Mouse (Mus musculus): ENCODE measurements at regions not wholly inside any gene's neighbourhood (a gene's known extent, or its start where the extent isn't known, plus 50 kb on each side); places are given as distances from the start of the nearest gene placed in this dataset.

GRCm38 (mm10) chr13:44554686-44555463, 174.4 kb upstream of the Jarid2 start:
- Histone ChIP-seq H3K4me1 (ENCODE audit: control insufficient read depth, insufficient read depth, low read depth, low read length) (no peaks in the 10 kb centered on the region), H3K27me3 (replicated peaks; ENCODE audit: control insufficient read depth, insufficient read depth, low read length) (no peaks in the 10 kb centered on the region), H3K4me3 (ENCODE audit: low read length) (no peak overlapping the region), H3K36me3 (ENCODE audit: control insufficient read depth, insufficient read depth, low read length) (no peaks in the 10 kb centered on the region), H3K9me3 (ENCODE audit: control insufficient read depth, low read length) (no peaks in the 10 kb centered on the region), H3K9ac (ENCODE audit: low read depth, low read length) (no peak overlapping the region), H3K27ac (ENCODE audit: low read depth, low read length) (no peak overlapping the region), H3K4me2 (ENCODE audit: low read length) (no peak overlapping the region)
- ATAC-seq = no peak
- WGBS = 74% methylated on average over 9 of the region's 9 CpGs

GRCm38 (mm10) chr13:44555979-44556378, 173.3 kb upstream of the Jarid2 start:
- ATAC-seq = no peak
- 72% methylated on average over 6 of the region's 6 CpGs for whole genome bisulfite sequencing
- Histone ChIP-seq H3K27ac (ENCODE audit: low read depth, low read length) (no peak overlapping the region), H3K4me2 (ENCODE audit: low read length) (no peak overlapping the region), H3K4me1 (ENCODE audit: control insufficient read depth, insufficient read depth, low read depth, low read length) (no peaks in the 10 kb centered on the region), H3K9ac (ENCODE audit: low read depth, low read length) (no peak overlapping the region), H3K4me3 (ENCODE audit: low read length) (no peak overlapping the region), H3K9me3 (ENCODE audit: control insufficient read depth, low read length) (no peaks in the 10 kb centered on the region), H3K36me3 (ENCODE audit: control insufficient read depth, insufficient read depth, low read length) (no peaks in the 10 kb centered on the region), H3K27me3 (replicated peaks; ENCODE audit: control insufficient read depth, insufficient read depth, low read length) (no peaks in the 10 kb centered on the region)

GRCm38 (mm10) chr13:44558051-44558450, 171.2 kb upstream of the Jarid2 start:
- H3K36me3 ChIP-seq (ENCODE audit: control insufficient read depth, insufficient read depth, low read length) = no peaks in the 10 kb centered on the region
- no peak overlapping the region for H3K4me2 ChIP-seq (ENCODE audit: low read length)
- no peaks in the 10 kb centered on the region for H3K4me1 ChIP-seq (ENCODE audit: control insufficient read depth, insufficient read depth, low read depth, low read length)
- H3K27me3 ChIP-seq (replicated peaks; ENCODE audit: control insufficient read depth, insufficient read depth, low read length) = no peaks in the 10 kb centered on the region
- WGBS = 88% methylated on average over 12 of the region's 12 CpGs
- H3K9me3 ChIP-seq (ENCODE audit: control insufficient read depth, low read length) = no peaks in the 10 kb centered on the region
- no peak for ATAC-seq
- H3K9ac ChIP-seq (ENCODE audit: low read depth, low read length) = no peak overlapping the region
- H3K4me3 ChIP-seq (ENCODE audit: low read length) = no peak overlapping the region
- no peak overlapping the region for H3K27ac ChIP-seq (ENCODE audit: low read depth, low read length)

- Histone ChIP-seq H3K36me3 (ENCODE audit: control insufficient read depth, insufficient read depth, low read length) (no peaks in the 10 kb centered on the region), H3K4me3 (ENCODE audit: low read length) (no peak overlapping the region), H3K27me3 (replicated peaks; ENCODE audit: control insufficient read depth, insufficient read depth, low read length) (no peaks in the 10 kb centered on the region), H3K27ac (ENCODE audit: low read depth, low read length) (no peak overlapping the region), H3K9me3 (ENCODE audit: control insufficient read depth, low read length) (no peaks in the 10 kb centered on the region), H3K4me1 (ENCODE audit: control insufficient read depth, insufficient read depth, low read depth, low read length) (no peaks in the 10 kb centered on the region), H3K9ac (ENCODE audit: low read depth, low read length) (no peak overlapping the region), H3K4me2 (ENCODE audit: low read length) (no peak overlapping the region)
- ATAC-seq = no peak
- WGBS = 88% methylated on average over 21 of the region's 21 CpGs
These were observed 170.6 kb upstream of the Jarid2 start for GRCm38 (mm10) chr13:44558491-44559177.

GRCm38 (mm10) chr13:44559178-44559565, 170.1 kb upstream of the Jarid2 start:
- ATAC-seq = no peak
- Histone ChIP-seq H3K27ac (ENCODE audit: low read depth, low read length) (no peak overlapping the region), H3K9me3 (ENCODE audit: control insufficient read depth, low read length) (no peaks in the 10 kb centered on the region), H3K27me3 (replicated peaks; ENCODE audit: control insufficient read depth, insufficient read depth, low read length) (no peaks in the 10 kb centered on the region), H3K4me2 (ENCODE audit: low read length) (no peak overlapping the region), H3K9ac (ENCODE audit: low read depth, low read length) (no peak overlapping the region), H3K4me3 (ENCODE audit: low read length) (no peak overlapping the region), H3K4me1 (ENCODE audit: control insufficient read depth, insufficient read depth, low read depth, low read length) (no peaks in the 10 kb centered on the region), H3K36me3 (ENCODE audit: control insufficient read depth, insufficient read depth, low read length) (no peaks in the 10 kb centered on the region)
- 97% methylated on average over 6 of the region's 6 CpGs for WGBS

GRCm38 (mm10) chr13:44559706-44560105, 169.6 kb upstream of the Jarid2 start:
- no peak for ATAC-seq
- Histone ChIP-seq H3K27me3 (replicated peaks; ENCODE audit: control insufficient read depth, insufficient read depth, low read length) (no peaks in the 10 kb centered on the region), H3K36me3 (ENCODE audit: control insufficient read depth, insufficient read depth, low read length) (no peaks in the 10 kb centered on the region), H3K4me2 (ENCODE audit: low read length) (no peak overlapping the region), H3K9ac (ENCODE audit: low read depth, low read length) (no peak overlapping the region), H3K4me3 (ENCODE audit: low read length) (no peak overlapping the region), H3K4me1 (ENCODE audit: control insufficient read depth, insufficient read depth, low read depth, low read length) (no peaks in the 10 kb centered on the region), H3K9me3 (ENCODE audit: control insufficient read depth, low read length) (no peaks in the 10 kb centered on the region), H3K27ac (ENCODE audit: low read depth, low read length) (no peak overlapping the region)
- 57% methylated on average over 2 of the region's 2 CpGs for WGBS

GRCm38 (mm10) chr13:44564705-44565104, 164.6 kb upstream of the Jarid2 start:
- no peaks in the 10 kb centered on the region for H3K27me3 ChIP-seq (replicated peaks; ENCODE audit: control insufficient read depth, insufficient read depth, low read length)
- WGBS = 29% methylated on average over 11 of the region's 11 CpGs
- no peaks in the 10 kb centered on the region for H3K9me3 ChIP-seq (ENCODE audit: control insufficient read depth, low read length)
- no peak overlapping the region for H3K4me3 ChIP-seq (ENCODE audit: low read length)
- no peak overlapping the region for H3K27ac ChIP-seq (ENCODE audit: low read depth, low read length)
- no peaks in the 10 kb centered on the region for H3K4me1 ChIP-seq (ENCODE audit: control insufficient read depth, insufficient read depth, low read depth, low read length)
- no peak for ATAC-seq
- H3K36me3 ChIP-seq (ENCODE audit: control insufficient read depth, insufficient read depth, low read length) = no peaks in the 10 kb centered on the region
- no peak overlapping the region for H3K9ac ChIP-seq (ENCODE audit: low read depth, low read length)
- H3K4me2 ChIP-seq (ENCODE audit: low read length) = no peak overlapping the region

- H3K9me3 ChIP-seq (ENCODE audit: control insufficient read depth, low read length) = no peaks in the 10 kb centered on the region
- H3K4me3 ChIP-seq (ENCODE audit: low read length) = no peak overlapping the region
- ATAC-seq = no peak
- no peaks in the 10 kb centered on the region for H3K27me3 ChIP-seq (replicated peaks; ENCODE audit: control insufficient read depth, insufficient read depth, low read length)
- H3K36me3 ChIP-seq (ENCODE audit: control insufficient read depth, insufficient read depth, low read length) = no peaks in the 10 kb centered on the region
- no peak overlapping the region for H3K4me2 ChIP-seq (ENCODE audit: low read length)
- H3K9ac ChIP-seq (ENCODE audit: low read depth, low read length) = no peak overlapping the region
- H3K27ac ChIP-seq (ENCODE audit: low read depth, low read length) = no peak overlapping the region
- WGBS = 75% methylated on average over 2 of the region's 2 CpGs
- no peaks in the 10 kb centered on the region for H3K4me1 ChIP-seq (ENCODE audit: control insufficient read depth, insufficient read depth, low read depth, low read length)
These were observed 161.6 kb upstream of the Jarid2 start for GRCm38 (mm10) chr13:44567696-44568095.

GRCm38 (mm10) chr13:44569241-44569778, 160.0 kb upstream of the Jarid2 start:
- H3K4me3 ChIP-seq (ENCODE audit: low read length) = no peak overlapping the region
- no peaks in the 10 kb centered on the region for H3K4me1 ChIP-seq (ENCODE audit: control insufficient read depth, insufficient read depth, low read depth, low read length)
- no peak overlapping the region for H3K4me2 ChIP-seq (ENCODE audit: low read length)
- no peak for ATAC-seq
- H3K9ac ChIP-seq (ENCODE audit: low read depth, low read length) = no peak overlapping the region
- H3K9me3 ChIP-seq (ENCODE audit: control insufficient read depth, low read length) = no peaks in the 10 kb centered on the region
- H3K36me3 ChIP-seq (ENCODE audit: control insufficient read depth, insufficient read depth, low read length) = no peaks in the 10 kb centered on the region
- 72% methylated on average over 3 of the region's 3 CpGs for WGBS
- no peak overlapping the region for H3K27ac ChIP-seq (ENCODE audit: low read depth, low read length)
- H3K27me3 ChIP-seq (replicated peaks; ENCODE audit: control insufficient read depth, insufficient read depth, low read length) = no peaks in the 10 kb centered on the region
